Mouse (Mus musculus) olfactory bulb, adult 2 months (tissue): Measurements from ENCODE around the gene Sctr. TPM values are rescaled to one million over a fixed set of nuclear protein-coding genes. Genes with fewer than 3 reads are reported as not detected.

ENCODE experiments used
- H3K27ac ChIP-seq: fragments of 200-500 bp; 2 replicates; pipeline ENCODE4 v1.5.1; 2012; ENCODE audit warnings: low read depth, low read length; ENCODE audit not compliant: insufficient read depth
- H3K4me1 ChIP-seq: fragments of 200-500 bp; 2 replicates; pipeline ENCODE4 v1.6.1; 2012; ENCODE audit warnings: low read length; ENCODE audit not compliant: control insufficient read depth, insufficient read depth
- H3K4me3 ChIP-seq: fragments of 200-500 bp; 2 replicates; pipeline ENCODE4 v1.5.1; 2012; ENCODE audit warnings: mild to moderate bottlenecking, low read depth, low read length, moderate library complexity; ENCODE audit not compliant: insufficient read depth
- CTCF ChIP-seq: fragments of 200-500 bp; IDR thresholded peaks from 2 replicates; pipeline ENCODE4 v1.5.1; 2012; ENCODE audit warnings: low read depth, mild to moderate bottlenecking, low read length, moderate library complexity; ENCODE audit not compliant: insufficient read depth
- POLR2A ChIP-seq: fragments of 200-500 bp; IDR thresholded peaks from 2 replicates; pipeline ENCODE4 v1.6.1; 2012; ENCODE audit warnings: mild to moderate bottlenecking, low read depth, low read length, moderate library complexity; ENCODE audit not compliant: insufficient read depth
- WGBS: fragments of 180-500 bp; shearing (Covaris S2); methylation state at CpG from one replicate; pipeline ENCODE4 v1.1.7; 2018; 5-methylcytosine and 5-hydroxymethylcytosine counted together
- polyA plus RNA-seq: library from polyadenylated mRNA; stranded (reverse); fragments of >200 nt; gene quantifications from 2 replicates; pipeline ENCODE4 v1.2.4, GENCODE M21; 2012; ENCODE audit warnings: low replicate concordance; ENCODE audit not compliant: missing spikeins, insufficient read depth, insufficient read length

The Sctr gene
- polyA plus RNA-seq, 1 experiment: not detected

DNA sequence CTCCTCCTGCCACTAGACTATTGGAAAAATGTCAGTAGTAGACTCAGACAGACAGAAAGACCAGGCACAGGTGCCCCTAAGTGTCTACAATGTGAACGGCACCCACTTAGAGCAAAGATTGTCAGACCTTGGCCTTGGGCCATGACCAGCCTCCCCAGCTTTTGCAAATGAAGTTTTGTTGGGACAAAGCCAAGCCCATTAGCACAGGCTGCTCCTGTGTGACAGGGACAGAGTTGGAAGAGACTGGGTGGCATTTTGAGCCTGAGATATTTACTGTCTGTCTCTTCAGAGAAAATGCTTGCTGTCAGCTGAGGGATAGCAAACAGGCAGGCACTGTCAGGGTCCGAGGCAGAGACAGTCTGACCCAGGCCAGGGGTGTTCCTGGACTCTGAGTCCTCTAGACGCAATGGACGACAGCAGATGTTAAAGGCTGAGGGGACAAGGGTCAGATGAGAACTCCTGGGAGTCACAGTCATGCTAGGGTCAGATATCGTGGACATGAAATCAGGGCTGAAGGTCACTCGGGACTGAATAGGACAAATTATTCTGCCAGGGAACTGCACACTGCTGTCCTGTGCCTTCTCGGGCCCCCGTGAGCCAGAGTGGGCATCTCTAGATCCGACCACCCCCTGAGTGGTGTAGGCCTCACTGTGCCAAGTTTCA, 30.5 kb downstream of the Sctr start:
- no peak overlapping the region for H3K4me3 ChIP-seq
- H3K4me1 ChIP-seq: 0 out of 2 replicates have a peak, but pooled peaks cover 2% of the 10 kb centered on the region
- TF ChIP-seq CTCF (no peak), POLR2A (no peak)
- no peak overlapping the region for H3K27ac ChIP-seq
- WGBS: 75% methylated on average over 9 of the region's 9 CpGs

DNA sequence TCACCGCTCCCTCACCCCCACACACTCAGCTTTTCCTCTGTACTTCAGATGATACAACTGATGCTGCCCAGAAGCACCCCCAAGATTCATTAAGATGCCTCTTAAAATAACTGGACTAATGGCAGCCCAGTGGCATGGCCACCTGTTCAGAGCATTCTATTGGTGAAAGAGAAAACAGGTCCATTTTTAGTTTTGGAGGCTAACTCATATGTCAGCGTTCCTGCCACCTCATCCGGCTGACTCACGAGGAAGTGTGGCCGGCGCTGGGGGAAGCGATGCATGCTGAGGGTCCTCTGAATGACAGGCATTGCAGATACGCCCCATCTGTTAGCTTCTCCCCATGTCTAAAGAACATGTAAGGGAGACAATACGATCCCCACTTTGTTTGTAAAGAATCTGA, 31.9 kb downstream of the Sctr start:
- no peak for TF ChIP-seq CTCF
- no peak for TF ChIP-seq POLR2A
- Histone ChIP-seq H3K4me1 (no peaks in the 10 kb centered on the region), H3K27ac (no peak overlapping the region), H3K4me3 (no peak overlapping the region)
- WGBS: 77% methylated on average over 9 of the region's 9 CpGs

DNA sequence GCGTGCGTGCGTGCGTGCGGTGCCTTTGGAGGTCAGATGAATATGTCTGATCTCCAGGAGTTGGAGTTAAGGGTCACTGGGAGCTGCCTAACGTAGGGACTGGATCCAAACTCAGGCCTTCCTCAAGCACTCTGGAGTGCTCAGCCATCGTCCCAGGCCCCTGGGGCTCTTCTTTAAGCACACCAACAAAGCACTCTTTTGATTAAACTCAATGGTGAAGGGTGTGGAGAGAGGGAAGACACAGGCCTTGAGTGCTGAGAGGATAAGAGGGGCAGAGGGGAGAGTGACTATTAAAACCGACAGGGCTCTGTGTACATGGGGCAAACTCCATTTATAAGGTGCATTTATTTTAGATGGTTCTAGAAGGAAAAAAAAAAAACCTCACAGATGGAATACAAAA, 35.7 kb downstream of the Sctr start:
- Histone ChIP-seq H3K4me3 (no peak overlapping the region), H3K27ac (no peak overlapping the region), H3K4me1 (0 out of 2 replicates have a peak, but pooled peaks cover 3% of the 10 kb centered on the region)
- WGBS: 79% methylated on average over 8 of the region's 8 CpGs
- TF ChIP-seq CTCF (no peak), POLR2A (no peak)

GRCm38 (mm10) chr1:120044584-120044983, 37.9 kb downstream of the Sctr start:
- TF ChIP-seq POLR2A (no peak), CTCF (no peak)
- WGBS: 79% methylated on average over 16 of the region's 16 CpGs
- no peak overlapping the region for H3K27ac ChIP-seq
- 0 out of 2 replicates have a peak, but pooled peaks cover 3% of the 10 kb centered on the region for H3K4me1 ChIP-seq
- no peak overlapping the region for H3K4me3 ChIP-seq

DNA sequence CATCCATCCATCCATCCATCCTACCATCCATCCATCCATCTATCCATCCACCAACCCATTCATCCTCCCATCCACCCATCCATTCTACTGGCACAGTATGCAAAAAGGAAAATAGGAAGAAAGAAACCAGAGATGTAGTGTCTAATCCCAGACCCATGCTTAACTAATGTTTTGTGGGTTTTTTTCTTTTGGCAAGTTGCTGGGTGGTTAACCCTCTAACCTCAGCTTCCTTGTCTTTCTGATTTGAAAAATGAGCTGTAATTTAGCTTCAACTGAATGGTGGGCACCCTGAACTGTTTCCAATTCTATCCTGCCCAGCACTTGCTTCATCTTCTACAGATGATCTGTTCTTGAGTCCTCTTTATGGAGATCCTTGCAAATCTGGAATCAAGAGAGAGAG, 40.6 kb downstream of the Sctr start:
- TF ChIP-seq POLR2A: no peak
- TF ChIP-seq CTCF: no peak
- Histone ChIP-seq H3K27ac (no peak overlapping the region), H3K4me3 (no peak overlapping the region), H3K4me1 (0 out of 2 replicates have a peak, but pooled peaks cover 3% of the 10 kb centered on the region)

DNA sequence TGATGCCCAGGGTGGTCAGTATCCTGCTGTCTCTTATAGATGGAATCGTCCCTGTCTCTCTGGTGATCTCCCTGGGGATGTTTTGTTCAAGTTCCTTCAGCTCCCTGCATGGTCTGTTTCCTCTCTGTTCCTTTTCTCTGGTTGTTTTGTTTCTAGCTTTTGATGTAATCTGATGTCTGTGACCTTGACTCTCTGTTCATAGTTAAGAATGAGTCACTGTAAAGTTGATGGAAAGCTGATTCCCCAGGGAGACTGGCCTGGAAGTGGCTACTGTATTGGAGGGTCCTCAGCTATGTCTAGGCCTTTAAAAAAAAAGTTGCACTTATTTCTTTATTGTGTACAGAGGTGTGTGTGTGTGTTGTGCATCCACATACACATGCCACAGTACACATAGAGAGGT, 44.4 kb downstream of the Sctr start:
- H3K4me3 ChIP-seq: no peak overlapping the region
- WGBS: 58% methylated on average over 1 of the region's 1 CpGs
- H3K4me1 ChIP-seq: 0 out of 2 replicates have a peak, but pooled peaks cover 3% of the 10 kb centered on the region
- H3K27ac ChIP-seq: no peak overlapping the region
- TF ChIP-seq CTCF: no peak
- no peak for TF ChIP-seq POLR2A

DNA sequence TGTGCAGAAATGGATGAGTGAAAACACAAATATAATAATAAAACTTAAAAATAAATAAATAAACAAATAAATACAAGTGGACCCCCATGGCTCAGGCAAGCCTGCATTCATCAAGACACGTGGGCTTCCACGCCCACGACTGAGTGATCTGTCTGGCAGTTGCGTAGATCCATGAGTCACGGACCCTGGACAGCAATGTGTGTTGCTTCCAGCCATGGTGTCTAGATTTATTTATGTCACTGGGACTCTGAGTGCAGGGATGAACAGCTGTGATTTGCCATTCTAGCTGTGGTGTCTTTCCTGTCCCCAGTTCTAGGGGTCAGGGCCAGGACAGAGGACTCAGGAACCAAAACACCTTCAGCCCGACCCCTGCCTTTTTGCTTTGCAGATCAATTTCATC, 48.3 kb downstream of the Sctr start:
- 84% methylated on average over 6 of the region's 6 CpGs for WGBS
- H3K27ac ChIP-seq: no peak overlapping the region
- H3K4me1 ChIP-seq: peaks cover 3% of the 10 kb centered on the region; the same call in 1 of the 2 replicates
- TF ChIP-seq CTCF: no peak
- TF ChIP-seq POLR2A: no peak
- H3K4me3 ChIP-seq: no peak overlapping the region

- H3K27ac ChIP-seq: no peak overlapping the region
- H3K4me3 ChIP-seq: no peak overlapping the region
- 81% methylated on average over 6 of the region's 6 CpGs for WGBS
- TF ChIP-seq POLR2A (no peak), CTCF (no peak)
- peaks cover 3% of the 10 kb centered on the region; the same call in 1 of the 2 replicates for H3K4me1 ChIP-seq
These were observed 48.8 kb downstream of the Sctr start for GRCm38 (mm10) chr1:120055475-120055874.

DNA sequence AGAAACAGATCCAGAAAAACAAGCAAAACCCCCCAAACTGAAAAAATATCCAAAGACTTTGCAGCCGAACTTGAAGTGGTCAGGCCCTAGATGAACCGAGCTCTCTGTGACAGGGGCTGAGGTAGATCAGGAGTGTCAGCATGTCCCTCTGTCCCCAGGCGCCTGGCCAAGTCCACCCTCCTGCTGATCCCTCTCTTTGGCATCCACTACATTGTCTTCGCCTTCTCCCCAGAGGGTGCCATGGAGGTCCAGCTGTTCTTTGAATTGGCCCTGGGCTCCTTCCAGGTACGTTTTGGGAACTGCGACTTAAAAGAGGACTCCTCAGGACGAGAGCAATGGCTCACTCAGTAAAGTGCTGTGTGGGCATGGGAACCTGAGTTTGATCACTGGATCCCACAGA, 49.5 kb downstream of the Sctr start:
- 63% methylated on average over 7 of the region's 7 CpGs for WGBS
- H3K4me3 ChIP-seq: no peak overlapping the region
- H3K27ac ChIP-seq: no peak overlapping the region
- no peak for TF ChIP-seq CTCF
- TF ChIP-seq POLR2A: no peak
- peaks cover 3% of the 10 kb centered on the region; the same call in 1 of the 2 replicates for H3K4me1 ChIP-seq

GRCm38 (mm10) chr1:120057044-120057443, 50.4 kb downstream of the Sctr start:
- Histone ChIP-seq H3K4me1 (peaks cover 3% of the 10 kb centered on the region; the same call in 1 of the 2 replicates), H3K4me3 (no peak overlapping the region), H3K27ac (no peak overlapping the region)
- TF ChIP-seq CTCF (no peak), POLR2A (no peak)
- 68% methylated on average over 14 of the region's 14 CpGs for WGBS
